Mouse (Mus musculus) spleen, adult 2 months (tissue): ENCODE data around the gene Ccnd1. TPM values are rescaled to one million over a fixed set of nuclear protein-coding genes. Genes with fewer than 3 reads are reported as not detected.

Source experiments
- DNase-seq, 2 experiments: peaks; one replicate each; pipeline versions ENCODE4 v3.0.0 to v3.0.0-alpha.2; 2012 to 2021; ENCODE audit warnings: low spot score in 2 of 2, low read depth in 1 of 2
- H3K27ac ChIP-seq: fragments of 200-500 bp; 2 replicates; pipeline ENCODE4 v1.5.1; 2012; ENCODE audit warnings: low read length, inconsistent platforms; ENCODE audit not compliant: insufficient read depth
- H3K27me3 ChIP-seq: fragments of 200-500 bp; 2 replicates; pipeline ENCODE4 v1.6.1; 2012; ENCODE audit warnings: mild to moderate bottlenecking, moderate library complexity, low read length, inconsistent platforms; ENCODE audit not compliant: control insufficient read depth, insufficient read depth
- H3K36me3 ChIP-seq: fragments of 200-500 bp; 2 replicates; pipeline ENCODE4 v1.6.1; 2012; ENCODE audit warnings: mild to moderate bottlenecking, low read length, inconsistent platforms; ENCODE audit not compliant: control insufficient read depth, insufficient read depth
- H3K4me1 ChIP-seq: fragments of 200-500 bp; 2 replicates; pipeline ENCODE4 v1.6.1; 2011; ENCODE audit warnings: inconsistent platforms; ENCODE audit not compliant: control insufficient read depth, insufficient read depth, insufficient read length
- H3K4me3 ChIP-seq: fragments of 200-500 bp; 2 replicates; pipeline ENCODE4 v1.5.1; 2011; ENCODE audit warnings: mild to moderate bottlenecking, inconsistent platforms; ENCODE audit not compliant: insufficient read depth, insufficient read length; ENCODE audit errors: extremely low read depth
- CTCF ChIP-seq: fragments of 200-500 bp; IDR thresholded peaks from 2 replicates; pipeline ENCODE4 v1.5.1; 2011; ENCODE audit warnings: mild to moderate bottlenecking, inconsistent platforms; ENCODE audit not compliant: insufficient read depth, insufficient read length, insufficient replicate concordance; ENCODE audit errors: extremely low read depth
- POLR2A ChIP-seq: fragments of 200-500 bp; IDR thresholded peaks from 2 replicates; pipeline ENCODE4 v1.6.1; 2011; ENCODE audit warnings: low read depth, low read length, inconsistent platforms
- WGBS: fragments of 180-500 bp; shearing (Covaris S2); methylation state at CpG from one replicate; pipeline ENCODE4 v1.1.7; 2018; 5-methylcytosine and 5-hydroxymethylcytosine counted together
- polyA plus RNA-seq: library from polyadenylated mRNA; depleted of rRNA; stranded (reverse); fragments of >200 nt; gene quantifications from 2 replicates; pipeline ENCODE4 v1.2.3, GENCODE M21; 2012; rRNA removed

Ccnd1 gene
- polyA plus RNA-seq: 34.9 and 35.0 TPM in 2 replicates

- under 1% methylated on average over 39 of the region's 45 CpGs for WGBS
- no peaks in the 10 kb centered on the region for H3K36me3 ChIP-seq
- DNase-seq: no peak
- peak within 1 kb of the TSS; percentile 67 for H3K4me3 ChIP-seq
- H3K4me1 ChIP-seq: peaks cover 16% of the 10 kb centered on the region
- TF ChIP-seq CTCF (no peak), POLR2A (no peak)
- H3K27ac ChIP-seq: peak within 1 kb of the TSS; percentile 62; the same call in 1 of the 2 replicates
- H3K27me3 ChIP-seq: peaks cover 17% of the 10 kb centered on the region
These were observed at the start of gene Ccnd1 for GRCm38 (mm10) chr7:144939344-144940002. Gene Ccnd1, minus strand, starts transcription at chr7:144939925.

GRCm38 (mm10) chr7:144988856-144989255 is 49.1 kb upstream of the Ccnd1 start:
- H3K36me3 ChIP-seq: no peaks in the 10 kb centered on the region
- no peak overlapping the region for H3K27ac ChIP-seq
- no peak overlapping the region for H3K4me3 ChIP-seq
- no peak for DNase-seq
- peaks cover 8% of the 10 kb centered on the region; the same call in 1 of the 2 replicates for H3K4me1 ChIP-seq
- H3K27me3 ChIP-seq: no peaks in the 10 kb centered on the region
- TF ChIP-seq POLR2A: no peak
- TF ChIP-seq CTCF: no peak
- WGBS: 79% methylated on average over 3 of the region's 3 CpGs

GRCm38 (mm10) chr7:144985100-144985499 is 45.4 kb upstream of the Ccnd1 start:
- H3K4me1 ChIP-seq: peaks cover 8% of the 10 kb centered on the region; the same call in 1 of the 2 replicates
- H3K27ac ChIP-seq: no peak overlapping the region
- 68% methylated on average over 1 of the region's 1 CpGs for WGBS
- H3K36me3 ChIP-seq: no peaks in the 10 kb centered on the region
- no peak for DNase-seq
- no peaks in the 10 kb centered on the region for H3K27me3 ChIP-seq
- no peak overlapping the region for H3K4me3 ChIP-seq
- no peak for TF ChIP-seq POLR2A
- TF ChIP-seq CTCF: no peak

- Histone ChIP-seq H3K27ac (no peak overlapping the region), H3K27me3 (no peaks in the 10 kb centered on the region), H3K36me3 (no peaks in the 10 kb centered on the region), H3K4me3 (no peak overlapping the region), H3K4me1 (peaks cover 2% of the 10 kb centered on the region; the same call in 1 of the 2 replicates)
- 94% methylated on average over 6 of the region's 6 CpGs for WGBS
- TF ChIP-seq CTCF (no peak), POLR2A (no peak)
- DNase-seq: no peak
These were observed 42.8 kb upstream of the Ccnd1 start for GRCm38 (mm10) chr7:144982358-144983110.

GRCm38 (mm10) chr7:144981426-144982079 is 41.8 kb upstream of the Ccnd1 start:
- H3K27me3 ChIP-seq: no peaks in the 10 kb centered on the region
- DNase-seq: no peak
- H3K4me1 ChIP-seq: peaks cover 2% of the 10 kb centered on the region; the same call in 1 of the 2 replicates
- no peaks in the 10 kb centered on the region for H3K36me3 ChIP-seq
- TF ChIP-seq CTCF (no peak), POLR2A (no peak)
- 64% methylated on average over 8 of the region's 8 CpGs for WGBS
- H3K4me3 ChIP-seq: no peak overlapping the region
- H3K27ac ChIP-seq: no peak overlapping the region

- no peaks in the 10 kb centered on the region for H3K27me3 ChIP-seq
- TF ChIP-seq CTCF (no peak), POLR2A (no peak)
- H3K27ac ChIP-seq: 0 out of 2 replicates have a peak overlapping the region, but pooled peaks have one; percentile 8
These were observed 40.1 kb upstream of the Ccnd1 start for GRCm38 (mm10) chr7:144979814-144980213.

More at GRCm38 (mm10) chr7:144979814-144980213, 40.1 kb upstream of the Ccnd1 start:
- 17% methylated on average over 5 of the region's 5 CpGs for WGBS
- Histone ChIP-seq H3K36me3 (no peaks in the 10 kb centered on the region), H3K4me3 (no peak overlapping the region), H3K4me1 (peaks cover 2% of the 10 kb centered on the region; the same call in 1 of the 2 replicates)
- DNase-seq: peak in 1 of 2 experiments; percentile 17
